Mouse (Mus musculus) kidney, adult 11 months (tissue): ENCODE results near the gene Aff3.

Experiments used
- DNase-seq: peaks from one replicate; pipeline ENCODE4 v3.0.0; 2022

Gene Aff3

GRCm38 (mm10) chr1:38536929-38537540 is 127.7 kb downstream of the Aff3 start:
- no peak for DNase-seq

- DNase-seq = no peak
Measured at GRCm38 (mm10) chr1:38532581-38532980, 132.2 kb downstream of the Aff3 start.

- no peak for DNase-seq
Measured at GRCm38 (mm10) chr1:38528607-38529006, 136.1 kb downstream of the Aff3 start.

- no peak for DNase-seq
Measured at GRCm38 (mm10) chr1:38526568-38526967, 138.2 kb downstream of the Aff3 start.

GRCm38 (mm10) chr1:38521651-38522050 is 143.1 kb downstream of the Aff3 start:
- DNase-seq = no peak

GRCm38 (mm10) chr1:38516225-38516624 is 148.5 kb downstream of the Aff3 start:
- DNase-seq = no peak

GRCm38 (mm10) chr1:38514634-38515011 is 150.1 kb downstream of the Aff3 start:
- no peak for DNase-seq

GRCm38 (mm10) chr1:38513970-38514633 is 150.7 kb downstream of the Aff3 start:
- no peak for DNase-seq

GRCm38 (mm10) chr1:38512258-38513081 is 152.3 kb downstream of the Aff3 start:
- DNase-seq = no peak

- DNase-seq = no peak
Measured at GRCm38 (mm10) chr1:38511076-38511475, 153.7 kb downstream of the Aff3 start.

GRCm38 (mm10) chr1:38509301-38509700 is 155.5 kb downstream of the Aff3 start:
- DNase-seq = no peak

- no peak for DNase-seq
Measured at GRCm38 (mm10) chr1:38507636-38508179, 157.0 kb downstream of the Aff3 start.

- no peak for DNase-seq
Measured at GRCm38 (mm10) chr1:38506396-38506795, 158.4 kb downstream of the Aff3 start.

- DNase-seq = no peak
Measured at GRCm38 (mm10) chr1:38503431-38504089, 161.2 kb downstream of the Aff3 start.

- DNase-seq = no peak
Measured at GRCm38 (mm10) chr1:38502797-38503196, 162.0 kb downstream of the Aff3 start.

- DNase-seq = no peak
Measured at GRCm38 (mm10) chr1:38501231-38501630, 163.5 kb downstream of the Aff3 start.

GRCm38 (mm10) chr1:38499500-38499899 is 165.3 kb downstream of the Aff3 start:
- DNase-seq = no peak

- no peak for DNase-seq
Measured at GRCm38 (mm10) chr1:38497576-38497975, 167.2 kb downstream of the Aff3 start.

- DNase-seq = no peak
Measured at GRCm38 (mm10) chr1:38496886-38497528, 167.7 kb downstream of the Aff3 start.

GRCm38 (mm10) chr1:38495284-38495683 is 169.5 kb downstream of the Aff3 start:
- no peak for DNase-seq

GRCm38 (mm10) chr1:38489733-38490132 is 175.0 kb downstream of the Aff3 start:
- DNase-seq = no peak

- no peak for DNase-seq
Measured at GRCm38 (mm10) chr1:38488667-38489210, 176.0 kb downstream of the Aff3 start.
